Mouse (Mus musculus) lung, adult 18-20 months (tissue): ENCODE measurements around the gene Syn3.
"Not testable (repeated sequence)": the region's sequence is repeated elsewhere in the genome, so short reads cannot be mapped to it uniquely, and the experiment has no call there.

Source experiments
- DNase-seq, 2 experiments: peaks; one replicate each; pipeline ENCODE4 v3.0.0; 2022; ENCODE audit warnings: mixed read lengths in 2 of 2

Gene Syn3

DNA sequence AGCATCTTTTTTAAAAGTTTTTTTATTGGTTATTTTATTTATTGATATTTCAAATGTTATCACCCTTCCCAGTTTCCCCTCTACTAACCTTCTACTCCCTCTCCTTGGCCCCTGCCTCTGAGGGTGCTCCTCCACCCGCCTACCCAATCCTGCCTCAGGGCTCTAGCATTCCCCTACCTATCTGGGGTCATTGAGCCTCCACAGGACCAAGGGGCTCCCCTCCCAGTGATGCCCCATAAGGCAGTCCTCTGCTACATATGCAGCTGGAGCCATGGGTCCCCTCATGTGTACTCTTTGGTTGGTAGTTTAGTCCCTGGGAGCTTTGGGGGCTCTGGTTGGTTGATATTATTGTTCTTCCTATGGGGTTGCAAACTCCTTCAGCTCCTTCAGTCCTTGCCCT, 471.9 kb downstream of the Syn3 start:
- not testable (repeated sequence) for DNase-seq

DNA sequence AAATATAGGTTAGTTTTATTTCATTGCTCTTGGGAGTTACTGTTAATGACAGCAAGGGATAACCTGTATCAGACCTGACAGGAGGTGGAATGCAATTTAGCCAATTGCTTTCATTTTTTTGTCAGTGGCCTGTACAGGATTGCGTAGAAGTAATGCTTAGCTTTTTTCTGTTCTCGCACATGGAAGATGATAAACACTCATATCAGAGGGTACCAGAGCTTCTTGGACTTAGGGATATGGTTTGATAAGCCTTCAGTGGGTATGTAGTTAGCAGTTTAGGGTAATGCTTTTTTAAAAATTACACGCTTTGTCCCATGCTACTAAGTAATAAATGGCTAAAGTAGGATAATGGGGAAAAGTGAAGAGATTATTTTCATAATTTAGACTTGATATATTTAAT, 472.3 kb downstream of the Syn3 start:
- DNase-seq: no peak

DNA sequence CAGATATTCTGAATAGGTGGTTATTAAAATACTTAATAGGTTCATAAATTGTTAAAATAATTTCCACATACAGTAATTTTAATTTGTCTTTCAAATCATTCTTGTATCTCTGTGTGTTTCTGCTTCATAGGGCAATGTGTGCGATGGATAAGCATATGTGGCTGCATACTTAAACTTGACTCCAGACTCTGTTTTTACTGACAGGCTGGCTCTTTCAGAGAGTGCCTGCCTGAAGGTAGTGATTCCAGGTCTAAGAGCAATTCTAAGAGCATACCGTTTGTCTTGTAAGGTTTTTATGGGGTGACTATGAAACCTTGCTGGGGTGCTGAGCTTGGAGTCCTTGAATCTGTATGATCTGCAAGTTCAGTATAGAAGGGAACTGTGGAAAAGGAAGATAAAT, 472.8 kb downstream of the Syn3 start:
- no peak for DNase-seq

DNA sequence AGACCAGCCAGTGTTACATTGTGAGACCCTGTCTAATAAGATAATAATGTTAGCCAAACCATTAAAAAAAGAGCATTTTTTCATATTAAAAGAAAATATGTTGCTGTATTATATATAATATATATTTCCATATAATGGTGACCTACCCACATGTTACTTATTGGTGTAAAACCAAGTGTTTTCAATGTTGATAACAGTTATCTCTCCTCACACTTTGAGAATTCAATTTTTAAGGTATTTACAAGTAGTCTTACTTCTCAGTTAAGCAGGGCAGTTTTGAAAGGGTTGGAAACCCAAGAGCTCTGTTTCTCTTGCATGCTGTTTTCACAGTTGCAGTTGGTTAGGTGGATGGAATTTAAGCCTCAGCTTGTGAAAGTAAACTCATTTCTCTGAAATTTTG, 475.5 kb downstream of the Syn3 start:
- no peak for DNase-seq

DNA sequence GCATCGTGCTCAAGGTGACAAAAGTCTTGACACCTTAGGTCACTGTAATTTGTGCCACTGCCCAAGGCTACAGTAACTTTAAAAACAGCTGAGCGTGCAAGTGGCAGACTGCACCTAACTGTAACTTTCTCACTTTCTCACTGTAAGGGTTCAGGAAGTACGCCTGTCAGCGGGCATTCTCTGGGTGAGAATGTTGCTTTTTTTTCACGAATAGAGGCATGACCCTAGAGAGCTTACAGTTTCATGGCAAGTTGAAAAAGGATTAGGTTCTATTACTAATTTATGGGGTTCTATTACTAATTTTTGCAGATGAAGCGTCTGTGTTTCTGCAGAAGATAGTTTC, 476.3 kb downstream of the Syn3 start:
- no peak for DNase-seq

DNA sequence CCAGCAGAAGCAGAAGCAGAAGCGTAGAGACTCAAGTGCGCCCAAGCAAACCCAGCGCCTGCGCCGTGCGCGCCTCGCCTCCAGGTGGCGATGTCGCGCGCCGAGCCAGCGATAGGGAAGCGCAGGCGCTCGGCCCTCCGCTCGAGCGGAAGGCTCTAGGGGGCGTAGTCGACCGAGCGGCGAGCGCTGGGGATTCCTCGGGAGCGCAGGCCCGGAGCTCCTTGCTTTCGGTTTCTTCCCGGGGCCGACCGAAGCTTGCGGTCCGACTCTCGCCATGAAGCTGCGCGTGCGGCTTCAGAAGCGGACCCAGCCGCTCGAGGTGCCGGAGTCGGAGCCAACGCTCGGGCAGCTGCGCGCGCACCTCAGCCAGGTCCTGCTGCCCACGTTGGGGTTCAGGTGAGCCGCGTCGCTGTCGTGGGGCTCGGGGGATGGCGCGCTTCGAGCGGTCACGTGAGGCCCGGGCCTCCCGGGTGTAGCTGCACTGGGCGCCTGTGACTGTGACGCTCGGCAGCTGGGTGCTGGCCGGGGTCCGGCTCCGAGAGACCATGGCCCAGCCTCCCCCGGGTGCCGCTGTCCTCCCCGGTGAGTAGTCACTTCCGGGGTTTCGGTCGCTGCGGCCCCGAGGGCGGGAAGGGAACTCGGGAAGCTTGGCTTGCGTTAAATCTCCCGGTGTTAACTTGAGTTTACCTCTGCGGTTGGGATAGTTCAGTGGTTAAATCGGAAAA, 476.8 kb downstream of the Syn3 start, which contains the start of gene Fbxo7:
TSS of gene Fbxo7 (plus strand) at position 224 of the 725 bp plus-strand sequence.
- DNase-seq: peak; percentile 87 to 91

DNA sequence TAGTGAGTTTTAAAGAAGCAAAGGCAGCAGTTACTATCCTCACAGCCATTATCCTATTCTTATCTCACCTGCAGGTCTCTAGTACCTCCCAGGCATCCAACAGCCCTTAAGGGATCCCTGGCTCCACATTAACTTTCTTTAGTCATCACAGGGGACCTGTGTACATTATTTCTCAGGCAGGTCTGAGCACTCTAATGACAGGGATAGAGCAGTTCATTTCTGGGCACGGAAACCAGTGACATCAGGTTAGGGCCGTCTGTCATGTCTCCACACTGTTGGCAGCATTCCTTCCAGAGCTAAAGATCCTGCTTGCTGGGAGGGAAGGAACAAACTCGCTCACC, 477.3 kb downstream of the Syn3 start:
- DNase-seq: no peak

DNA sequence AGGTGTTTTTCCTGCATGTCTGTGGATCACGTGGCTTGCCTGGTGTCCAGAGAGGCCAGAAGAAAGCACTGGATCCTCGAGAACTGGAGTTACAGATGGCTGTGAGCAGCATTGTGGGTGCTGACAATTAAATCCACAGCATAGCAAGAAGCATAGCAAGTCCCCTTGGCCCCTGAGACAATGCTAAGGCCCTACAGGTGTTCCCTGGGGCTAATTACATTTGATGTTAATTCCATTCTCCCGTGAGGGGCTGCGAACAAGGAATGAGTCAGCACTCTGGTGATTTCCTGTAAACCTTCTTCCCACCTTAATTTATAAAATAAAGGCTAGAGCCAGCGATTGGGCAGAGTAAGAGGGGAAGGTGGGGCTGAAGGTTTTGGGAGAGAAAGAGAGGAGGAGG, 479.9 kb downstream of the Syn3 start:
- no peak for DNase-seq

DNA sequence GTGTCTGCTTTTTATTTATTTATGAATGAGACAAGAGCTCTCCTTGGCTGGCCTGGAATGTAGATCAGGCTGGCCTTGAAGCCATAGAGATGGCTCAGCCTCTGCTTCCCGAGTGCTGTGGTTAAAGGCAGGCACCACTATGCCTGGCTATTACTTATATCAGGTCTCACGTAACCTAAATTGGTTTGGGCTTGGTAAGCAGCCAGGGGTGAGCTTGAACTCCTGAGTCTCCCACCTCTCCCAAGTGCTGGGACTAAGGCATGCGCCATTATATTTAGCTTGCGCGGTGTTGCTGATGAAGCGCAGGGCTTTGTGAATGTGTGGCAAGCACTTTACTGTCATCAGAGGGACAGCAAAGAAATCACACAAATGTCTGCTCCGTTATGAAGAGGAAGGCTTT, 480.9 kb downstream of the Syn3 start:
- DNase-seq: no peak

DNA sequence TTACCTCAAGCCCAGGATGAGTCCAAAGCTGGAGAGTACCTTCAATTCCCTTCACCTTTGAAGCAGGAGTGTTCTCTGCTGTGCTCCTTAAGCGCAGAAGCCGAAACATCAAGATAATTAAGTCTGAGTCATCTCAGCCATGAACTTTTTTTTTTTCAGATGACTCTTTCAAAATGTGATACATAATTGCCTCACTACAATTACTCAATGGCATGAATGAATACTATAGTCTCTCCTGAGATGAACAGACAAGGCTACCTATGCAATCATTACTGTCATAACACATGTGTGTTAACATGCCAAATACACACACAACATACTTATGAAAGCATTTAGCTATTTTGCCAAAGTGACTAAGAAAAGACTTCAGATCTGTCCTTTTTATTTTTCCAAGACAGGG, 486.9 kb downstream of the Syn3 start, which contains the start of gene Bpifc:
TSS of gene Bpifc (minus strand) at position 115 of the 400 bp plus-strand sequence.
- no peak for DNase-seq

DNA sequence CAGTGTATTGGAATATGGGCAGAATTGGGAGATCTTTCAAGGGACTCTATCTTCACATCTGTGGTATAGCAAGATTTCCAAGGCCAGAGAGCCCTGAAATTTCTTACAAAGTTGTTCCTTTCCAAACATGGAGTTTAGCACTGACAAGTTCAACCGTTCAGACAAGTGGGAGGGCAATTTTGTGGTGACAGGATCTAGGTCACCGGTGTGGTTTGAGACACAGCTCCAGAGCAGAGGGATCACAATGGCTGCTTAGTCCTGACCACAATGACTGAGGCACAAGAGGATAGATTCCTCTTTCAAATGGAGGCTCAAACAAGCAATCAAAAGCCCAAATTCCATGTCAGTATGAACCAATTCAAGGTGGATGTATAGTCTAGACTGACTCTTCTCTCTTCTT, 487.5 kb downstream of the Syn3 start:
- DNase-seq: no peak

DNA sequence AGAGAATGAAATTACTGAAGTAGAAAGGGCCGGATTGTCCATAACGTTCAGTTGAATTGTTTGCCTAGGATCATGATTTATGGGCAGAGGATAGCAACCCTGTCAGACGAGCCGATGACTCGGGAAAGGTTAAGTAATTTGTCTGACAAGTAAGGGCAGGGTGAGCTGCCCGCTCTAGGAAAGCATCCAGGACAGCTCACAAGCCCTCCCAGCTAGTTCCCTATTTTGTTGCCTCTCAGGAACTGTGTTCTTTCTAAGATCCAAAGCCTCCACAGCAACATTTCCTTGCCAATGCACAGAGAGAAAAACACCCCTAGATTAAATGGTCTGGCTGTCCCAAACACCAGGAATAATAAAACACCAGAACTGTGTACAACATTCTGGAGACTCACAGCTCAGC, 488.1 kb downstream of the Syn3 start:
- DNase-seq: no peak

DNA sequence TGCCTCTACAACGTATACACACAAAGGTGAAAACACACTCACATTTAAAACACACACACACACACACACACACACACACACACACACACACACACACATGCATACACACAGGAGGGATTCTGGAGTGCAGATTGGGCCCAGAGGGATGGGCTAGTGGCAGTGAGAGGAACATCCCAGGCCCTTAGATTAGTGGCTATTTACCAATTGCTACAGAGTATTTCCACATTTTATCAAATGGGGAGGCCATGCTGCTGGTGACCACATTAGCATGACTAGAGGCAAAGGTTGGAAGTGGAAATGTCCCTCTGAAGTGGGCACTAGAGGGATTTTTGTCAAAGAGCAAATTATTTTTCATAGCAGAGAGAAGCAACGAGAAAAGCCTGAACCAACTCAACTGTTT, 489.0 kb downstream of the Syn3 start:
- DNase-seq: no peak

DNA sequence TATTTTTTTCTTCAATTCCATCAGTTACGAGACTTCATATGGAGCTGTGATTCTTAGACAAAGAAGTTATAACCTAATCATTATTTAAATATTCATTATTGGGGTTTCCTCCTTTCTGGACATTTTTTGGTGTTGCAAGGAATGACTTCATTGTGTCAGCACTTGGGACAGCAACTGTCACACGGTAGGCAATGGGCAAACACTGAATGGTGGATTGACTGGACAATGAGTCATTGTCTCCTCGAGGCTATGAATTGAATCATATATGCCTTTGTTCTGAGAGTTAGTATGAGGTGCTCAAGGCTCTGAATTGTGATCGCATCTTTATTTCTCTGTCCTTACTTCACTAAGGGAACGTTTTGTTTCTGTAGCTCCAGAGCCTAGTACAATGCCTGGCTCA, 492.2 kb downstream of the Syn3 start:
- no peak for DNase-seq
